Mouse (Mus musculus): ENCODE measurements around the gene Grhl3. TPM values are rescaled to one million over a fixed set of nuclear protein-coding genes. Genes with fewer than 3 reads are reported as not detected.

The Grhl3 gene
- total RNA-seq, 2 experiments from 2014 or later, result not detected

DNA sequence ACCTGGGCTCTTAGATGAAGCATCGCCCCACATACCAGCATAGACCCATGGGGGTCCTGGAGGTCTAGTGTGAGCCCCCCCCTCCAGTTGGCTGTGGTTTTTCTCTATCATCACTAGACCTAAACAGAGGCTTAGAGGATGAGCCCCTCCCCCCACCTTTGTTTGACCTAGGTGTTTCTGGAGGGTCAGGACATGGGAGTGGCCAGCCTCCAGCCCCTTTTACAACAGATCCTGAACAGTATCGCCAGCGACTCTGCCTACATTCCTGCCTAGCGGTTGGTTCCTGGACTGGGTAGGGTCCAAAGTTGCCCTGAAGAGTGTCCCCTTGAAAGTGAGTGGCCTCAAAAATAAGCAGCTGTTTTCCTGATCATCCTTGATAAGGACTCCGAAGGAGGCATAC lies 5.1 kb upstream of the Grhl3 start:
- ATAC-seq (replicated peaks; ENCODE audit: low FRiP score, poor library complexity, severe bottlenecking), result no peak

GRCm38 (mm10) chr4:135575365-135576140 lies 2.1 kb upstream of the Grhl3 start:
- ATAC-seq (replicated peaks; ENCODE audit: low FRiP score, poor library complexity, severe bottlenecking), result no peak

GRCm38 (mm10) chr4:135572276-135572675 lies 1.2 kb downstream of the Grhl3 start:
- no peak for ATAC-seq (replicated peaks; ENCODE audit: low FRiP score, poor library complexity, severe bottlenecking)

- no peak for ATAC-seq (replicated peaks; ENCODE audit: low FRiP score, poor library complexity, severe bottlenecking)
Observed at GRCm38 (mm10) chr4:135571037-135571550, 2.3 kb downstream of the Grhl3 start.

DNA sequence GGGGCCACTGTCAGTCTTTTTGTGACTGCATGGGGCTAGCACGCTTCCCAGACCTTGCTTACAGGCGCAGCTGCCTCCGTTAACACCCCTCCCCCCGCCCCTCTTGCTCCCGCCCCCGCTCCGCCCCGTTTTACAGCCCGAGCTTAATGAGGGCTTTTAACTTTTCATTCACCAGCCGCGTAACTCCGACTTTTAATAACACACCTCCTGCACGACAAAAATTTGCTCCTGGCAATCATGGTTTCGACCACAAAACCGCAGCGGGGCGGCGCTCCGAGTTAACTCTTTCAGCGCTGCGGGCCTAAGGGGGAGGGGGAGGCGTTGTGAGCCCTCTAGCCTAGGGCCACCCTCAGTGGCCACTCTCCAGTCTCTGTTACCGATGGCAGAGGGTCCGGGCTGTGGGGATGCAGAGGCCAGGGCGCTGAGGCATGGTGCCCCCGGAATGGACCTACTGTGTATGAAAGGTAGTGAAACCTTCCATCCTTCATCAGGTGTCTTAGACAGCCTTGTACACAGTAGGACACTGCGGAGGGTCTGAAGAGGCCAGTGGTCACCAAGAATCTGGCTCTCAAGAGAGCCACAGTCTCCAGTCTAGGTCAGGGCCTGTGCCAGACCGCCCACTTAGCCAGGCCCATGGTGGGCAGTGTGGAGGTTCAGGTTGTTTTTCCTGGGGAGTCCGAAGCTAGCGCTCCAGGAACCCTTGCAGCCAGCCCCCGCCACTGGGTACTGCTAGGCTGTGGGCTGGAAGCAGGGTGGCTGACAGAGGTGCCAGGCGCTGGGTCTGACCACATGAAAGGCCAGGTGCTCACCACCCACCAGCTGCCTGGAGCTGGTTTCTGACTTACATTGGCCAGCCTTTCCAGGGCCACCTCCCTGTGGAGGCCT lies 3.0 kb downstream of the Grhl3 start:
- no peak for ATAC-seq (replicated peaks; ENCODE audit: low FRiP score, poor library complexity, severe bottlenecking)

- no peak for ATAC-seq (replicated peaks; ENCODE audit: low FRiP score, poor library complexity, severe bottlenecking)
Observed at GRCm38 (mm10) chr4:135569201-135569600, 4.2 kb downstream of the Grhl3 start.

DNA sequence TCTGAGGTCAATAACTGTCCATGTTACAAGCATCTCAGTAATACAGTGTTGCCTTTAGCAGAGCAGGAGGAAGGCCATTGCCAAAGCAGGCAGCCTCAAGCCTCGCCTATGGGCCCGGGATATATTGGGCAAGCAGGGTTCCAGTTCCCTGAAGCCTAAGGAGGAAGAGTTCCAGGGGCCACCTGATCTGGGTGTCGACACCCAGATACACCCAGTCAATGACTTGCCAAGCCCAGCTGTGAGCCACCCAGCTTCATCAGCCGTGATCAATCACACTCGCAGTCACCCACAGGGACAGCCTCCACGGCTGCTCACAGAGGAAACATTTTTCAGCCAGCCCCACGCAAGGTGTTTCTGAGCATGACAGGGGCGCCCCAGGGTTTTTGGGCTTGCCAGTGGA lies 5.9 kb downstream of the Grhl3 start:
- ATAC-seq (replicated peaks; ENCODE audit: low FRiP score, poor library complexity, severe bottlenecking), result no peak

GRCm38 (mm10) chr4:135567042-135567441 lies 6.4 kb downstream of the Grhl3 start:
- ATAC-seq (replicated peaks; ENCODE audit: low FRiP score, poor library complexity, severe bottlenecking), result no peak

- no peak for ATAC-seq (replicated peaks; ENCODE audit: low FRiP score, poor library complexity, severe bottlenecking)
Observed at GRCm38 (mm10) chr4:135565400-135565799, 8.0 kb downstream of the Grhl3 start.

GRCm38 (mm10) chr4:135563794-135564193 lies 9.6 kb downstream of the Grhl3 start:
- no peak for ATAC-seq (replicated peaks; ENCODE audit: low FRiP score, poor library complexity, severe bottlenecking)

DNA sequence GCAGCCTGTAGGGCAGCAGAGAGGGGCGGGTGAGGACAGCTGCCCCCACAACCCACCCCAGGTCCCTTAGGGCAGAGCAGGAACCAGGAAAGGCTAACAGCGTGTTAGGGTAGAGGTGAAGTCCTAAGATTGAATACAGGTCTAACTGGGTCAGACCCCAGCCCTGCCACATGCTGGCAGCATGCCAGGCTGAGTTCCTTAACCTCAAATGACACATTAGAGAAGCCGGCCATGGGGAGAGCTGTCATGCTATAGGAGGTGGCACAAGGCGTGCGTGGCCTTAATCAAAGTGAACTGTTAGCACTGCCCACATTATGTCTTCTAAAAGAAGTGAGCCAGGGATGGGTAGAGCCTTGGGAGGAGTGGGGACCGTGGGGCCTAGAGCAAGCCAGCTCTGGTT lies 24.1 kb downstream of the Grhl3 start:
- ATAC-seq (replicated peaks; ENCODE audit: low FRiP score, poor library complexity, severe bottlenecking), result no peak

DNA sequence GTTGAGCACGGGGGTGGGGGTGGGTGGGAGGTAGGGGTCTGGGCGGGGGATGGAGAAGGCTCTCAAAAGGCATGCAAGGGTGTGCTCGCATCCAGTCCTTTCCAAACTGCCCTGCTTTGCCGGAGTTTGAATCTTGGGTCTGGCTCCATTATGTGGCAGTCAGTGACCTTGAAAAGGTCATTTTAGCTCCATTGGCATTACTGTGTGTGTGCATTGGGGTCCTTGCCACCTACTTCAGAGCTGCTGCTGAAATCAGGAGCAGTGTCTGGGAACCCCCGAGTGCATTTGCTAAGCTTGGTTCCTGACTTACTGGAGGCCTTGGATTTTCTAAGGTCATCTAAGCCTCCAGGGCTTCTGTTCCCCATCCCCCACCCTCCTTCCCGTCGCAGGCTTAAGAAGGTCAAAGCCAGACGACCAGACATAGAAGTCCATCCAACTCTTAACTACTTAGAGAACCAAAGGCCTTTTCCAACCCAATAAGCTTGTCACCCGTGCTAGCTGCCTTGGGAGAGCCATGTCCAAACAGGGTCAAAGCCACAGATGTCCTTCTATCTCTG lies 24.8 kb downstream of the Grhl3 start:
- ATAC-seq (replicated peaks; ENCODE audit: low FRiP score, poor library complexity, severe bottlenecking), result no peak

GRCm38 (mm10) chr4:135548108-135548507 lies 25.3 kb downstream of the Grhl3 start:
- ATAC-seq (replicated peaks; ENCODE audit: low FRiP score, poor library complexity, severe bottlenecking), result no peak

GRCm38 (mm10) chr4:135547551-135547950 lies 25.9 kb downstream of the Grhl3 start:
- no peak for ATAC-seq (replicated peaks; ENCODE audit: low FRiP score, poor library complexity, severe bottlenecking)

- no peak for ATAC-seq (replicated peaks; ENCODE audit: low FRiP score, poor library complexity, severe bottlenecking)
Observed at GRCm38 (mm10) chr4:135546793-135547192, 26.6 kb downstream of the Grhl3 start.

- ATAC-seq (replicated peaks; ENCODE audit: low FRiP score, poor library complexity, severe bottlenecking), result no peak
Observed at GRCm38 (mm10) chr4:135546008-135546407, 27.4 kb downstream of the Grhl3 start.

GRCm38 (mm10) chr4:135545080-135545511 lies 28.3 kb downstream of the Grhl3 start:
- ATAC-seq (replicated peaks; ENCODE audit: low FRiP score, poor library complexity, severe bottlenecking), result no peak

DNA sequence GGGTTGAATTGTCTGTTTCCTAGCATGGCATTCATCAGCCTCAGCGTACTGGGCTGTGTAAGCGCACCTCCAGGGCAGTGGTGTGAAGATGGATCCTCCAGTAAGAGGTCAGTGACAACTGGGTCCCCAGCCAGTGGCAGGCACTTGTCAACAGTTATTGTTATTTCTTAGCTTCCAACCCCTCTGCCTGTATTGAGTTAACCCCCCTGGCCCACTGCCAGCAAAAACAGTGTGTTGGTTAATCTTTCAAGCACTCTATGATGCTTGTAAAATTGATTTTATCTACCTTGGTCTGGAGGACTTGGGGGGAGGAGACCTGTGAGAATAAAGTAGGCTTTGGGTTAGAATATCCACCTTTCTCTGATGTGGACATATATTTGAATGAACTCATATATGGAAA lies 29.1 kb downstream of the Grhl3 start:
- ATAC-seq (replicated peaks; ENCODE audit: low FRiP score, poor library complexity, severe bottlenecking), result no peak

DNA sequence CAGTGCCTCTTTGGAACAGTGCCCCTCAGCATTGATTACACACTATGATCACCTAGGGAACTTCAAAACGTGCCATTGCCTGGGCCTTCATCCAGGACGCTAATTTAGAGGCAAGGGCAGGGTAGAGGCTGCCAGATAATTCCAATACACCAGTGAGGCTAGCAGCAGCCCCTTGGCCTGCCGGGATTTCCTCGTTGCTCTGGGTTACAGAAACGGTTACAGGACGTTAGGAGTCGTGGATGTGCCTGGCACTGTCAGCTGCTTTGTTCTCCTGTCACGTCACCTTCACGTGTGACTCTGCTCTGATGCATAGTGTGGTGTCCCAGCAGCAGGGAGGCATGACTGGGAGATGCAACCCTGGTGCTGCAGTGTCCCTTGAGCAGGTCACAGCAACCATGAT lies 33.4 kb downstream of the Grhl3 start:
- no peak for ATAC-seq (replicated peaks; ENCODE audit: low FRiP score, poor library complexity, severe bottlenecking)

DNA sequence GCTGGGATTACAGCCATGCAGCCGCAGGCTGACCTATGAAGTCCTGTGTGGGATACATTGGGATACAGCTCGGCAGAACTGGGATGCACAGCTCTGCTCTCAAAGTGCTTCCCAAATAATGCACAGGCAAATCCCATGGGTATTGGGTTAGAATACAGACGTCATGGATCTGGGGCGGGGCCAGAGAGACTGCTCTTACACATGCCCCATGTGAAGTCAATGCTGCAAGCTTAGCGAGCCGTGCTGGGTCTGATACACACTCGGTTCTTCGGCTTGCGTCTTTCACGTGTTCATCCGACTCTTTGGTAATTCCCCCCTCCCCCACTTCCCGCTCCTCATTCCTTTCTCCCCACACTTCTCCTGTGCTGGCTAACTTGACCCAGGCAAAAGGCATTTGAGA lies 34.4 kb downstream of the Grhl3 start:
- no peak for ATAC-seq (replicated peaks; ENCODE audit: low FRiP score, poor library complexity, severe bottlenecking)
